ENCODE assay signal across 17 mouse cellular contexts in the genomic region with DNA sequence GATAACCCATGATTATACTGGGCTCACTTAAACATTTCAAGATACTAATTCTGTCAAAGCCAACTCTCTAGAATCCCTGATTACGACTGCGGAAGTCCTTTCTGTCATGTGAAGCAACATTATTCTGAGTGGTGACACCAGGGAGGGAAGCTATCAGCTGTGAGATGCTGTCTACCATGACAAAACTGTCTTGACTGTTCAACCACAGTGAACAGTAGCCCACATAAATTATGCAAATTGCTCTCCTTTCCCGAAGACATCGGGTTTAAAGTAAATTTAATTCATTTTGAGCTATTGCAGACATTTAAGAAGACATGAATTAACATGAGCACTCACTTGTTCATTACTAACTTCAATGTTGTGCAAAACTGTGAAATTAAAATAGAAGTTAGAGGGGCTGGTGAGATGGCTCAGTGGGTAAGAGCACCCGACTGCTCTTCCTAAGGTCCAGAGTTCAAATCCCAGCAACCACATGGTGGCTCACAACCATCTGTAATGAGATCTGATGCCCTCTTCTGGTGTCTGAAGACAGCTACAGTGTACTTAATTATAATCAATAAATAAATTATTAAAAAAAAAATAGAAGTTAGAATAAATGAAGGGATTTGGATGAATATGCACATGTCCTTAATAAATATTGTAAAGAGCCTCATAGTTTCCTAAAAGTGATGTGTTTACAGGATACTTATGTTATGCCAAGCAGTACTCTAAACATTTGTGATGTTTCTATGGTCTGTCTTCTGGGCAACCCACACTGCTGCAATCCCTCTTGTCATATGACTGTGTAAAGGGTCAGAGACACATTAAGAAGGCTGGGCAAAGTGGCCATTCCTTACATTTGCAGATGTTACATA.
A peak's percentile ranks its signal among the peaks of the same experiment; 100 is the strongest.
DNase-seq lines count a peak whose midpoint lies in the region; ATAC-seq and TF ChIP-seq lines count a peak whose summit lies in the region.
"Had no signal": no experiment of that assay in that cellular context is flagged by ENCODE, and none has a peak within 500 bp of the region (broad histone marks: within the 10 kb centered on the region; RNA-seq: fewer than 3 reads in every experiment).

No protein-coding gene starts in this region.

- no peak for TF ChIP-seq POLR2A in lung, adult 2 months (IDR thresholded peaks at IDR 0.05; ENCODE audit: borderline replicate concordance, extremely low read depth, low read depth, low read length)

- peaks cover 9% of the 10 kb centered on the region; the same call in 1 of the 2 replicates for H3K4me1 ChIP-seq in lung, embryonic 16.5 days (replicated peaks; ENCODE audit: control insufficient read depth, insufficient read depth, low read length)
- no peaks in the 10 kb centered on the region; the same call in 1 of the 2 replicates for H3K4me1 ChIP-seq in lung, adult 2 months (ENCODE audit: control insufficient read depth, insufficient read depth, low read length)
- peaks cover 9% of the 10 kb centered on the region for H3K4me1 ChIP-seq in hindbrain, embryonic 14.5 days (replicated peaks; ENCODE audit: control insufficient read depth, insufficient read depth, low read length)

- no peak overlapping the region for H3K4me3 ChIP-seq in lung, embryonic 16.5 days (ENCODE audit: low read length)
- H3K4me3 ChIP-seq in lung, adult 2 months (replicated peaks; ENCODE audit: extremely low read depth, low read depth, low read length): no peak overlapping the region
- no peak overlapping the region for H3K4me3 ChIP-seq in hindbrain, embryonic 14.5 days (replicated peaks; ENCODE audit: low read length)
- H3K4me3 ChIP-seq: embryonic facial prominence, embryonic 12.5 days; gastrocnemius, adult 2 months; heart, embryonic 12.5 days; limb, embryonic 15.5 days had no signal

- H3K9ac ChIP-seq in lung, embryonic 16.5 days (ENCODE audit: low read length): no peak overlapping the region
- no peak overlapping the region for H3K9ac ChIP-seq in hindbrain, embryonic 14.5 days
- H3K9ac ChIP-seq: embryonic facial prominence, embryonic 12.5 days; heart, embryonic 12.5 days; limb, embryonic 15.5 days had no signal

- H3K4me2 ChIP-seq in lung, embryonic 16.5 days (ENCODE audit: low read depth, low read length): no peak overlapping the region
- no peak overlapping the region for H3K4me2 ChIP-seq in hindbrain, embryonic 14.5 days (replicated peaks)
- H3K4me2 ChIP-seq: embryonic facial prominence, embryonic 12.5 days; limb, embryonic 15.5 days had no signal

- no peaks in the 10 kb centered on the region for H3K27me3 ChIP-seq in lung, embryonic 16.5 days (ENCODE audit: control insufficient read depth, insufficient read depth, low read depth, low read length)
- H3K27me3 ChIP-seq in hindbrain, embryonic 14.5 days (ENCODE audit: control insufficient read depth, insufficient read depth, low read length): no peaks in the 10 kb centered on the region; the same call in 1 of the 2 replicates
- H3K27me3 ChIP-seq: embryonic facial prominence, embryonic 12.5 days; heart, embryonic 12.5 days; limb, embryonic 15.5 days had no signal

- no peak overlapping the region for H3K27ac ChIP-seq in lung, embryonic 16.5 days (ENCODE audit: low read length)
- no peak overlapping the region for H3K27ac ChIP-seq in hindbrain, embryonic 14.5 days
- H3K27ac ChIP-seq: embryonic facial prominence, embryonic 12.5 days; gastrocnemius, adult 2 months; limb, embryonic 15.5 days had no signal

- peak; percentile 38; the same call in 1 of the 2 replicates for ATAC-seq in frontal cortex, adult (ENCODE audit: low TSS enrichment)
- peak; percentile 52 for ATAC-seq in lung, embryonic 16.5 days (ENCODE audit: low read depth)
- peak; percentile 71; the same call in 1 of the 2 replicates for ATAC-seq in hindbrain, embryonic 14.5 days (ENCODE audit: low FRiP score)

- H3K9me3 ChIP-seq in lung, embryonic 16.5 days (ENCODE audit: control insufficient read depth, low read length): no peaks in the 10 kb centered on the region
- H3K9me3 ChIP-seq in hindbrain, embryonic 14.5 days (ENCODE audit: control insufficient read depth, low read length): no peaks in the 10 kb centered on the region
- H3K9me3 ChIP-seq: embryonic facial prominence, embryonic 12.5 days; heart, embryonic 12.5 days; limb, embryonic 15.5 days had no signal

- no peak for DNase-seq in frontal cortex, postnatal 36 days (ENCODE audit: low spot score in 2 of 2)
- DNase-seq in lung, adult 2 months: no peak
- no peak for DNase-seq in hindbrain, embryonic 14.5 days (ENCODE audit: low spot score)
- peak; percentile 49 for DNase-seq in retina, embryonic 14.5 days (ENCODE audit: low spot score)
- no peak for DNase-seq in spleen, adult 18-20 months
- no peak for DNase-seq in gastrocnemius, adult 18-20 months (ENCODE audit: low spot score)
- DNase-seq: adrenal gland, adult 8-10 months; cerebellum, adult 18-20 months; gastrocnemius, adult 2 months; heart, postnatal 4 days; kidney, adult 11 months; thymus, adult 2 months had no signal

- no peak for TF ChIP-seq CTCF in lung, adult 2 months (IDR thresholded peaks at IDR 0.05; ENCODE audit: insufficient read depth, low read length)

- 82% methylated on average over 5 of the region's 5 CpGs for WGBS in lung, embryonic 16.5 days
- WGBS in lung, adult 2 months: 86% methylated on average over 5 of the region's 5 CpGs
- 52% methylated on average over 5 of the region's 5 CpGs for WGBS in hindbrain, embryonic 14.5 days

- no peaks in the 10 kb centered on the region for H3K36me3 ChIP-seq in lung, embryonic 16.5 days (ENCODE audit: control insufficient read depth, insufficient read depth, low read length)
- H3K36me3 ChIP-seq in hindbrain, embryonic 14.5 days (replicated peaks; ENCODE audit: control insufficient read depth, insufficient read depth): no peaks in the 10 kb centered on the region
- H3K36me3 ChIP-seq: embryonic facial prominence, embryonic 12.5 days; heart, embryonic 12.5 days; limb, embryonic 15.5 days had no signal
